Mouse (Mus musculus) liver, embryonic 16.5 days (tissue): ENCODE measurements around the gene Ptgis. TPM values are rescaled to one million over a fixed set of nuclear protein-coding genes. Genes with fewer than 3 reads are reported as not detected.

ENCODE experiments used
- ATAC-seq: fragments of 200-750 bp; cut with Nextera tagmentation; 2 replicates; pipeline ENCODE4 v1.8.0; 2017; ENCODE audit warnings: low read depth, mild to moderate bottlenecking, moderate number of reproducible peaks, moderate library complexity
- H3K27ac ChIP-seq: fragments of 300-500 bp; sonication (generic); 2 replicates; pipeline ENCODE4 v1.5.1; 2014; ENCODE audit warnings: mild to moderate bottlenecking, low read length
- H3K27me3 ChIP-seq: fragments of 300-500 bp; sonication (generic); 2 replicates; pipeline ENCODE4 v1.6.1; 2014; ENCODE audit warnings: low read depth, low read length, mixed read lengths; ENCODE audit not compliant: control insufficient read depth, insufficient read depth
- H3K36me3 ChIP-seq: fragments of 300-500 bp; sonication (generic); 2 replicates; pipeline ENCODE4 v1.6.1; 2014; ENCODE audit warnings: mild to moderate bottlenecking; ENCODE audit not compliant: control insufficient read depth, insufficient read depth
- H3K4me1 ChIP-seq: fragments of 300-500 bp; sonication (generic); 2 replicates; pipeline ENCODE4 v1.6.1; 2014; ENCODE audit warnings: low read depth, low read length, mixed read lengths; ENCODE audit not compliant: control insufficient read depth
- H3K4me2 ChIP-seq: fragments of 300-500 bp; sonication (generic); 2 replicates; pipeline ENCODE4 v1.6.1; 2014; ENCODE audit warnings: low read depth, low read length, mixed read lengths
- H3K4me3 ChIP-seq: fragments of 300-500 bp; sonication (generic); 2 replicates; pipeline ENCODE4 v1.5.1; 2014; ENCODE audit warnings: low read depth, mild to moderate bottlenecking, low read length
- H3K9ac ChIP-seq: fragments of 300-500 bp; sonication (generic); 2 replicates; pipeline ENCODE4 v1.6.1; 2014; ENCODE audit warnings: low read depth, low read length
- H3K9me3 ChIP-seq: fragments of 300-500 bp; sonication (generic); replicated peaks from 2 replicates; pipeline ENCODE4 v1.6.1; 2016; ENCODE audit warnings: low read length; ENCODE audit not compliant: control insufficient read depth
- WGBS: fragments of 180-500 bp; shearing (Covaris S2); extraction: QIAGEN DNeasy Blood & Tissue Kit; methylation state at CpG from one replicate; pipeline ENCODE4 v1.1.7; 2014; ENCODE audit not compliant: insufficient replicate concordance; 5-methylcytosine and 5-hydroxymethylcytosine counted together
- polyA plus RNA-seq: library from polyadenylated mRNA; unstranded; fragments of >200 nt; fragmentation: Nextera tagmentation; extraction: Ambion mirVana; gene quantifications from 2 replicates; pipeline ENCODE4 v1.2.1, GENCODE M21; 2015

Ptgis gene
- polyA plus RNA-seq, 1 experiment from 2014 or later = 1.2 TPM

- Histone ChIP-seq H3K9me3 (no peaks in the 10 kb centered on the region), H3K36me3 (no peaks in the 10 kb centered on the region), H3K9ac (no peak overlapping the region), H3K4me3 (no peak overlapping the region), H3K4me1 (peaks cover 3% of the 10 kb centered on the region), H3K4me2 (no peak overlapping the region), H3K27ac (no peak overlapping the region), H3K27me3 (peaks cover 36% of the 10 kb centered on the region)
- WGBS = 52% methylated on average over 3 of the region's 3 CpGs
- no peak for ATAC-seq
Observed at GRCm38 (mm10) chr2:167193361-167193760, 47.0 kb downstream of the Ptgis start.

GRCm38 (mm10) chr2:167190076-167190399, 50.4 kb downstream of the Ptgis start, which contains the start of gene Kcnb1:
Gene Kcnb1 (minus strand): TSS chr2:167190155.
- Histone ChIP-seq H3K4me2 (peak within 1 kb of the TSS; percentile 61), H3K9ac (no peak within 1 kb of the TSS), H3K27me3 (peaks cover 59% of the 10 kb centered on the region), H3K4me1 (peaks cover 3% of the 10 kb centered on the region), H3K27ac (no peak within 1 kb of the TSS), H3K9me3 (no peaks in the 10 kb centered on the region), H3K4me3 (peak within 1 kb of the TSS; percentile 59), H3K36me3 (no peaks in the 10 kb centered on the region)
- WGBS = under 1% methylated on average over 41 of the region's 41 CpGs
- ATAC-seq = peak; percentile 20

DNA sequence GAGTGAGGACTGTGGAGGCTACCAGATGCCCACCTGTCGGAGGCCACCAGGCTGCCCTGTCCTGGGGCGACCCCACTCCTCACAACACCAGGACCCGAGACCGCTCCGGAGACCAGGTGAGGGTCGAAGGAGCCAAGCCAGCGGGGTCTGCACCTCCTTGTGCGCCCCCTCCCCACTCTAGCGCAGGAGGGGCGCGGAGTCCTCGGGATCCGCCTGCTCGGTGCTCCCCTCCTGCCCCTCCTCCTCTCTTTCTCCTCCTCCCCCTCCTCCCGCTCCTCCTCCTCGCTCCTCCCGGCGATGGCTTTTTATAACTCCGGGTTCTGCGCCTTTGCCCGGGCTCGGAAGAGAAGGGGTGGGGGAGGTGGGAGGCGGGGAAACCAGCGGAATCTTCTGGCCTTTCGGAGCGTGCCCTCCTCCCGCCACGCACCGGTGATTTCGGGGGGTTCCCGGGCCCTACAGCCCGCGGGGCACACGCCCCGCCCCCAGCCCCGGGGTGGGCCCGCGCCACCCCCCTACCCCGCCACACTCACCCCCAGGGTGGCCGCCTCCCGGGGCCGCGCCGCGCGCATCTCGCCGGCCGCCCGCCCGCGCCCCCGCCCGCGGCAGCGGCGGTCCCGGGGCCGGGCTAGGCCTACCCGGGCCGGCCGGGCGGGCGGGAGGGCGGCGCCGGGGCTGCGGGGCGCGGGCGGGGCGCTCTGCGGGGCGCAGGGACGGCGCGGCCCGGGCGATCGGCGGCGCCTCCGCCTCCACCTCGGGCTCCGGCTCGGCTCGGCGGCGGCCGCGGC, 50.9 kb downstream of the Ptgis start:
- WGBS = 3% methylated on average over 57 of the region's 91 CpGs
- Histone ChIP-seq H3K9ac (no peak overlapping the region), H3K4me3 (peak overlapping the region; percentile 59), H3K9me3 (no peaks in the 10 kb centered on the region), H3K4me1 (peaks cover 3% of the 10 kb centered on the region), H3K27me3 (peaks cover 59% of the 10 kb centered on the region), H3K27ac (no peak overlapping the region), H3K36me3 (no peaks in the 10 kb centered on the region), H3K4me2 (peak overlapping the region; percentile 61)
- ATAC-seq = no peak

DNA sequence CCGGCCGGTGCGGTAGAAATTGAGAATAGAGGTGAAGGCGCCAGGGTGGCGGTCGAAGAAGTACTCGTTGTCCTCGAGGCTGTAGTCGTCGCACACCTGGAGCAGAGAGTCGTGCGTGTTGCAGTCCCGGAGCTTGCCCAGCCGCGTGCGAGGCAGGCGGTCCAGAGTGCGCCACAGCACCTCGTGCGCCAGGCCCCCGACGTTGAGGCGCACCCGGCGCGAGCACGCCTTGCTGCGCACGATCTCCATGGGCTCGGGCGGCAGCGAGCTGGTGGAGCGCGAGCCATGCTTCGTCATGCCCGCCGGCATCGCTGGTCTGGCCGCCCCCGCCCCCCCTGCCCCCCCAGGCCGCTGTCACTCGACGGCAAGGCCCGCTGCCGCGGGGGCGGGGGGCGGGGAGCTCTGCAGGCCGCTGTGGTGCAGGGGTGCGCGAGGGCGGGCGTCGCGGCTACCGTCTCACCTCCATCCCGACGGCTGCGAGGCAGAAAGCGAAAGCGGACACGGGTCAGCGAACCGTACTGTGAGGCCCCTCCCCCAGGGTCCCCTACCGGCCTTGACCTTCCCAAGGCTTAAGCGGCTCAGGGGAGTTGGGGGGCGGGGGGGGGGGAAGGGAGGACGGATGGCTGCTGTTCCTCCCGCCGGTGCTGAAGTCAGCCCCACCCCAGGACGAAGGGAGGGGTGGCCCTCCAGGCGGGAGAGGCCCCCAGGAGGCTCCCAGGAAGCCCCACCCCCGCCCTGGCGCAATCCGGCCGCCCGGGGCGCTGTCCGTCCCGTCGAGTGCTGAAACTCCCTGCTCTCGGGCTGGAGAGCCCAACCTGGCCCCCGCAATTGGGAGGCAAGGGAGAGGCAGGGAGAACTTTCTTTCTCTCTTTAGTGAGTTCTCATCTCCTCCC, 51.8 kb downstream of the Ptgis start:
- H3K4me3 ChIP-seq = peak overlapping the region; percentile 59
- H3K9ac ChIP-seq = no peak overlapping the region
- peaks cover 59% of the 10 kb centered on the region for H3K27me3 ChIP-seq
- no peaks in the 10 kb centered on the region for H3K36me3 ChIP-seq
- peak overlapping the region; percentile 61 for H3K4me2 ChIP-seq
- 13% methylated on average over 78 of the region's 83 CpGs for WGBS
- no peak overlapping the region for H3K27ac ChIP-seq
- H3K9me3 ChIP-seq = no peaks in the 10 kb centered on the region
- ATAC-seq = peak; percentile 68
- peaks cover 3% of the 10 kb centered on the region for H3K4me1 ChIP-seq

GRCm38 (mm10) chr2:167187119-167187518, 53.3 kb downstream of the Ptgis start:
- 77% methylated on average over 5 of the region's 5 CpGs for WGBS
- no peak for ATAC-seq

GRCm38 (mm10) chr2:167186544-167186943, 53.9 kb downstream of the Ptgis start:
- Histone ChIP-seq H3K9me3 (no peaks in the 10 kb centered on the region), H3K27me3 (peaks cover 55% of the 10 kb centered on the region), H3K27ac (no peak overlapping the region), H3K9ac (no peak overlapping the region), H3K4me3 (no peak overlapping the region), H3K36me3 (no peaks in the 10 kb centered on the region), H3K4me2 (no peak overlapping the region), H3K4me1 (peaks cover 3% of the 10 kb centered on the region)
- ATAC-seq = no peak
- WGBS = 33% methylated on average over 10 of the region's 10 CpGs

More at GRCm38 (mm10) chr2:167187119-167187518, 53.3 kb downstream of the Ptgis start:
- Histone ChIP-seq H3K27ac (no peak overlapping the region), H3K9ac (no peak overlapping the region), H3K9me3 (no peaks in the 10 kb centered on the region), H3K36me3 (no peaks in the 10 kb centered on the region), H3K4me1 (peaks cover 3% of the 10 kb centered on the region), H3K4me2 (no peak overlapping the region), H3K27me3 (peaks cover 59% of the 10 kb centered on the region), H3K4me3 (no peak overlapping the region)

GRCm38 (mm10) chr2:167186003-167186402, 54.4 kb downstream of the Ptgis start:
- H3K9ac ChIP-seq = no peak overlapping the region
- peaks cover 3% of the 10 kb centered on the region for H3K4me1 ChIP-seq
- H3K4me2 ChIP-seq = no peak overlapping the region
- no peaks in the 10 kb centered on the region for H3K9me3 ChIP-seq
- H3K27ac ChIP-seq = no peak overlapping the region
- no peaks in the 10 kb centered on the region for H3K36me3 ChIP-seq
- WGBS = 49% methylated on average over 13 of the region's 13 CpGs
- H3K4me3 ChIP-seq = no peak overlapping the region
- peaks cover 49% of the 10 kb centered on the region for H3K27me3 ChIP-seq
- no peak for ATAC-seq

DNA sequence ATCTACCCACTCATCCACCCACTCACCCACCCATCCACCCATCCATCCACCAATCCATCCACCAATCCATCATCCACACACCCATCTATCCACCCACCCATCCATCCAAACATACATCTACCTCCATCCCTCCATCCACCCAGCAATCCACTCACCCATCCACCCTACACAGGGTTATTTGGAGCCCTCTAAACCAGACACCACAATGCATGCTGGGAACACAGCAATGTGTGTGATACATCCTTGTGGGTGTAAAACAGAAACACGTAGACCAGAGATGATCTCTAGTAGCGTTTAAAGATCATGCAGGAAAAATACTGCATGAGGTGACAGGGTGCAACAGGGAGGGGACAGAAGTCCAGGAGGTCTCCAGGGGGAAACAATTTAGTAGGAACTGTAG, 55.0 kb downstream of the Ptgis start:
- H3K27me3 ChIP-seq = peaks cover 44% of the 10 kb centered on the region
- no peak overlapping the region for H3K4me3 ChIP-seq
- no peak overlapping the region for H3K27ac ChIP-seq
- no peak overlapping the region for H3K9ac ChIP-seq
- ATAC-seq = no peak
- WGBS = 48% methylated on average over 2 of the region's 2 CpGs
- no peak overlapping the region for H3K4me2 ChIP-seq
- H3K4me1 ChIP-seq = peaks cover 3% of the 10 kb centered on the region
- H3K36me3 ChIP-seq = no peaks in the 10 kb centered on the region
- H3K9me3 ChIP-seq = no peaks in the 10 kb centered on the region
